ENCODE assay signal across 12 mouse cellular contexts in genomic region chr15:67244908-67245657, GRCm38 (mm10).
A peak's percentile ranks its signal among the peaks of the same experiment; 100 is the strongest.
DNase-seq lines count a peak whose midpoint lies in the region; ATAC-seq lines count a peak whose summit lies in the region.
"Had no signal": no experiment of that assay in that cellular context is flagged by ENCODE, and none has a peak within 500 bp of the region (broad histone marks: within the 10 kb centered on the region; RNA-seq: fewer than 3 reads in every experiment).

No protein-coding gene starts in this region.

- no peak overlapping the region for H3K4me3 ChIP-seq in hindbrain, embryonic 12.5 days
- H3K4me3 ChIP-seq in midbrain, embryonic 15.5 days = no peak overlapping the region
- no peak overlapping the region for H3K4me3 ChIP-seq in kidney, embryonic 16.5 days (ENCODE audit: low read length)

- H3K4me2 ChIP-seq in hindbrain, embryonic 12.5 days (replicated peaks) = peak overlapping the region; percentile 19; the same call in 1 of the 2 replicates
- no peak overlapping the region for H3K4me2 ChIP-seq in midbrain, embryonic 15.5 days
- H3K4me2 ChIP-seq in kidney, embryonic 16.5 days (replicated peaks; ENCODE audit: low read depth, low read length) = no peak overlapping the region
- H3K4me2 ChIP-seq: liver, embryonic 11.5 days had no signal

- WGBS in hindbrain, embryonic 12.5 days = 38% methylated on average over 10 of the region's 10 CpGs
- WGBS in midbrain, embryonic 15.5 days = 30% methylated on average over 10 of the region's 10 CpGs
- WGBS in kidney, embryonic 16.5 days = 59% methylated on average over 10 of the region's 10 CpGs

- no peak overlapping the region for H3K9ac ChIP-seq in hindbrain, embryonic 12.5 days
- no peak overlapping the region for H3K9ac ChIP-seq in midbrain, embryonic 15.5 days
- H3K9ac ChIP-seq in kidney, embryonic 16.5 days (replicated peaks; ENCODE audit: low read length) = no peak overlapping the region

- H3K27ac ChIP-seq in hindbrain, embryonic 12.5 days = no peak overlapping the region
- H3K27ac ChIP-seq in midbrain, embryonic 15.5 days = peak overlapping the region; percentile 23; the same call in 1 of the 2 replicates
- H3K27ac ChIP-seq in kidney, embryonic 16.5 days (ENCODE audit: low read length) = no peak overlapping the region
- H3K27ac ChIP-seq: macrophage had no signal

- H3K9me3 ChIP-seq in hindbrain, embryonic 12.5 days (replicated peaks) = no peaks in the 10 kb centered on the region
- H3K9me3 ChIP-seq in midbrain, embryonic 15.5 days = no peaks in the 10 kb centered on the region
- no peaks in the 10 kb centered on the region for H3K9me3 ChIP-seq in kidney, embryonic 16.5 days (ENCODE audit: low read length)

- DNase-seq in right cerebral cortex, postnatal 4 days = peak; percentile 17
- DNase-seq in right cerebral cortex, postnatal 36 days (ENCODE audit: low spot score in 2 of 2) = no peak
- no peak for DNase-seq in gastrocnemius, postnatal 25 days
- DNase-seq in cerebellum, postnatal 25 days = no peak
- DNase-seq: gastrocnemius, postnatal 36 days; kidney, adult 11 months; thymus, postnatal 4 days had no signal

- peaks cover 21% of the 10 kb centered on the region for H3K4me1 ChIP-seq in hindbrain, embryonic 12.5 days
- peaks cover 13% of the 10 kb centered on the region for H3K4me1 ChIP-seq in midbrain, embryonic 15.5 days
- H3K4me1 ChIP-seq in kidney, embryonic 16.5 days (ENCODE audit: insufficient read depth, low read length) = no peaks in the 10 kb centered on the region

- ATAC-seq in hindbrain, embryonic 12.5 days (ENCODE audit: low FRiP score) = peak; percentile 91
- ATAC-seq in midbrain, embryonic 15.5 days (replicated peaks) = peak; percentile 92
- no peak for ATAC-seq in kidney, embryonic 16.5 days (ENCODE audit: low FRiP score, low TSS enrichment)

- H3K27me3 ChIP-seq in hindbrain, embryonic 12.5 days = no peaks in the 10 kb centered on the region
- no peaks in the 10 kb centered on the region for H3K27me3 ChIP-seq in midbrain, embryonic 15.5 days (replicated peaks)
- no peaks in the 10 kb centered on the region for H3K27me3 ChIP-seq in kidney, embryonic 16.5 days (ENCODE audit: insufficient read depth, low read length)

- no peaks in the 10 kb centered on the region for H3K36me3 ChIP-seq in hindbrain, embryonic 12.5 days
- no peaks in the 10 kb centered on the region for H3K36me3 ChIP-seq in midbrain, embryonic 15.5 days (replicated peaks)
- no peaks in the 10 kb centered on the region for H3K36me3 ChIP-seq in kidney, embryonic 16.5 days (ENCODE audit: insufficient read depth, low read length)
